Mouse (Mus musculus): ENCODE measurements around the gene Nmrk1. TPM values are rescaled to one million over a fixed set of nuclear protein-coding genes. Genes with fewer than 3 reads are reported as not detected.
"Not testable (repeated sequence)": the region's sequence is repeated elsewhere in the genome, so short reads cannot be mapped to it uniquely, and the experiment has no call there.

Gene Nmrk1
- total RNA-seq (2021), result 10 to 100 TPM in 1 of 2 experiments, 1 to 10 TPM in 1; 8.6 to 10.2 TPM
- long read RNA-seq, experiment 1, partial matches to known transcripts, result 2 of 8 reads
- long read RNA-seq, experiment 1, other reads (novel, unspliced or antisense), result 3 of 8 reads
- long read RNA-seq, experiment 2, transcript Nmrk1-206 (9 exons, 1,940 nt), result major isoform, 8 of 9 reads
- long read RNA-seq, experiment 2, partial matches to known transcripts, result 0 of 9 reads
- long read RNA-seq, experiment 2, other reads (novel, unspliced or antisense), result 0 of 9 reads

- peak; percentile 91 to 93 for DNase-seq (ENCODE audit: low spot score in 2 of 2)
Observed at GRCm38 (mm10) chr19:18631644-18632219, at the start of gene Nmrk1, which contains the start of gene Ostf1. TSS of gene Nmrk1 (plus strand) at chr19:18631950. TSS of gene Ostf1 (minus strand) at chr19:18631823.

- DNase-seq (ENCODE audit: low spot score in 2 of 2), result no peak
Observed at GRCm38 (mm10) chr19:18582226-18582625, 49.5 kb upstream of the Nmrk1 start.

GRCm38 (mm10) chr19:18582887-18583286 is 48.9 kb upstream of the Nmrk1 start:
- DNase-seq (ENCODE audit: low spot score in 2 of 2), result no peak

- DNase-seq (ENCODE audit: low spot score in 2 of 2), result no peak
Observed at GRCm38 (mm10) chr19:18583706-18584105, 48.0 kb upstream of the Nmrk1 start.

- DNase-seq (ENCODE audit: low spot score in 2 of 2), result no peak
Observed at GRCm38 (mm10) chr19:18584621-18585020, 47.1 kb upstream of the Nmrk1 start.

- DNase-seq (ENCODE audit: low spot score in 2 of 2), result no peak
Observed at GRCm38 (mm10) chr19:18587118-18587517, 44.6 kb upstream of the Nmrk1 start.

- DNase-seq (ENCODE audit: low spot score in 2 of 2), result no peak
Observed at GRCm38 (mm10) chr19:18588243-18588642, 43.5 kb upstream of the Nmrk1 start.

GRCm38 (mm10) chr19:18588801-18589200 is 42.9 kb upstream of the Nmrk1 start:
- DNase-seq (ENCODE audit: low spot score in 2 of 2), result not testable (repeated sequence)

GRCm38 (mm10) chr19:18589276-18589675 is 42.5 kb upstream of the Nmrk1 start:
- DNase-seq (ENCODE audit: low spot score in 2 of 2), result no peak

- DNase-seq (ENCODE audit: low spot score in 2 of 2), result no peak
Observed at GRCm38 (mm10) chr19:18590234-18590633, 41.5 kb upstream of the Nmrk1 start.

- no peak for DNase-seq (ENCODE audit: low spot score in 2 of 2)
Observed at GRCm38 (mm10) chr19:18590942-18591354, 40.8 kb upstream of the Nmrk1 start.

- no peak for DNase-seq (ENCODE audit: low spot score in 2 of 2)
Observed at GRCm38 (mm10) chr19:18592919-18593318, 38.8 kb upstream of the Nmrk1 start.

- no peak for DNase-seq (ENCODE audit: low spot score in 2 of 2)
Observed at GRCm38 (mm10) chr19:18593722-18594121, 38.0 kb upstream of the Nmrk1 start.

GRCm38 (mm10) chr19:18596876-18597275 is 34.9 kb upstream of the Nmrk1 start:
- no peak for DNase-seq (ENCODE audit: low spot score in 2 of 2)

- peak in 1 of 2 experiments; percentile 24 for DNase-seq (ENCODE audit: low spot score in 2 of 2)
Observed at GRCm38 (mm10) chr19:18597772-18598171, 34.0 kb upstream of the Nmrk1 start.

- DNase-seq (ENCODE audit: low spot score in 2 of 2), result no peak
Observed at GRCm38 (mm10) chr19:18598265-18598926, 33.4 kb upstream of the Nmrk1 start.

GRCm38 (mm10) chr19:18599051-18599450 is 32.7 kb upstream of the Nmrk1 start:
- DNase-seq (ENCODE audit: low spot score in 2 of 2), result no peak

GRCm38 (mm10) chr19:18599650-18600049 is 32.1 kb upstream of the Nmrk1 start:
- no peak for DNase-seq (ENCODE audit: low spot score in 2 of 2)

- DNase-seq (ENCODE audit: low spot score in 2 of 2), result no peak
Observed at GRCm38 (mm10) chr19:18600611-18601010, 31.1 kb upstream of the Nmrk1 start.

- DNase-seq (ENCODE audit: low spot score in 2 of 2), result no peak
Observed at GRCm38 (mm10) chr19:18603011-18603410, 28.7 kb upstream of the Nmrk1 start.

- no peak for DNase-seq (ENCODE audit: low spot score in 2 of 2)
Observed at GRCm38 (mm10) chr19:18607907-18608306, 23.8 kb upstream of the Nmrk1 start.

- no peak for DNase-seq (ENCODE audit: low spot score in 2 of 2)
Observed at GRCm38 (mm10) chr19:18608975-18609374, 22.8 kb upstream of the Nmrk1 start.

All from layer of hippocampus, postnatal 14 days (tissue).